Mouse (Mus musculus) cerebellum, adult 9-10 months (tissue): Measurements from ENCODE around the gene 1810024B03Rik.
A peak's percentile ranks its signal among the peaks of the same experiment; 100 is the strongest.

Source experiments
- DNase-seq: peaks from one replicate; pipeline ENCODE4 v3.0.0; 2022

1810024B03Rik gene

DNA sequence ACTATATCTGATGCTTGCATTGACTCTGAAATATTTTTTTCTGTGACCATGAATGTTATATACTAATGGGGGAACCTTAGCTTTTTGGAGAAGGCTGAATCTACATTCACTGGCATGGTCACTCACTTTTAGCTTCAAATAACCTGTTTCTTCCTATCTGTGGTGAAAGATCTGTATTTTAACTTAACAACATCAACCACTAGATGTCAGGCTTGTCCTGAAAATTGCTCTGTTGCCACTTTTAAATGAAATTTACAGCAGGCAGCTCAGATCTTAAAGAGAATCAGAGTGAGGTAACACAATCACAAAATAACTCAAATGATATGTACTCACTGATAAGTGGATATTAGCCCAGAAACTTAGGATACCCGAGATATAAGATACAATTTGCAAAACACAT is 41.8 kb downstream of the 1810024B03Rik start:
- DNase-seq: peak; percentile 68

DNA sequence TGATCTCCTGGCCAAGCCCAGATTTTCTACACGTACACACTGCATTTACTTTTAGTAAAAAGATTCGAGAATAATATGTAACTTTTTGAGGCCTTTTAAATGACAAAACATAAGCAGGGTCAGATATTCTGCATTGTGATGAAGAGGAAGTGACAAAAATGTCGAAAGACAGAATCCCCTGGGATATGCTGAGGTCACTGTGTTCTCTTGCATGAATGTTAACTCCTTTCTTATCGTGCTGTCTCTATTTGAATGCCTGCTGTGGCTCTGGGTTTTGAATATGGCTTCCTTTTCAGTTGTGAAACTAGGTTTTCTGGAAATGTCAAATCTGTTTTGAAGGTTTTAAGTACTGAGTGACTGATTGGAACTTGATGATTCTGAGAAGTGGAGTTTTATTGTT is 42.4 kb downstream of the 1810024B03Rik start:
- DNase-seq: no peak

DNA sequence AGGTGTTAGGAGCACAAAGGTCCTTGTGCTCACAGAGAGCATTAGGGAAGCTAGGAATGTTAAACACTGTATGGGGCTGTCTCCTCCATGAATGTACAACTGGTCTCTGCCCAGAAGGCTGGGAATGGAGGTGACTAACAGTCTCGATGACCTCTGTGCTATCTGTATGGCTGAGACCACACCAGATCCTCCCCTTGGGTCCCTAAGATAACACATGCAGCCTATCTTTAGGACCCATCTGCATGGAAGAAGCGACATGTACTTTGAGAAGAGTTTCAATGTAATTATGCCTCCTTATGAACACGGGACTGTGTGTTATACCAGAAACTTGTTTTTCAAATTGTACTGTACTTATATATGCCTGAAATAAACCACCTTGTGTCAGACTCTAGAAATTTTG is 62.4 kb downstream of the 1810024B03Rik start:
- DNase-seq: no peak

DNA sequence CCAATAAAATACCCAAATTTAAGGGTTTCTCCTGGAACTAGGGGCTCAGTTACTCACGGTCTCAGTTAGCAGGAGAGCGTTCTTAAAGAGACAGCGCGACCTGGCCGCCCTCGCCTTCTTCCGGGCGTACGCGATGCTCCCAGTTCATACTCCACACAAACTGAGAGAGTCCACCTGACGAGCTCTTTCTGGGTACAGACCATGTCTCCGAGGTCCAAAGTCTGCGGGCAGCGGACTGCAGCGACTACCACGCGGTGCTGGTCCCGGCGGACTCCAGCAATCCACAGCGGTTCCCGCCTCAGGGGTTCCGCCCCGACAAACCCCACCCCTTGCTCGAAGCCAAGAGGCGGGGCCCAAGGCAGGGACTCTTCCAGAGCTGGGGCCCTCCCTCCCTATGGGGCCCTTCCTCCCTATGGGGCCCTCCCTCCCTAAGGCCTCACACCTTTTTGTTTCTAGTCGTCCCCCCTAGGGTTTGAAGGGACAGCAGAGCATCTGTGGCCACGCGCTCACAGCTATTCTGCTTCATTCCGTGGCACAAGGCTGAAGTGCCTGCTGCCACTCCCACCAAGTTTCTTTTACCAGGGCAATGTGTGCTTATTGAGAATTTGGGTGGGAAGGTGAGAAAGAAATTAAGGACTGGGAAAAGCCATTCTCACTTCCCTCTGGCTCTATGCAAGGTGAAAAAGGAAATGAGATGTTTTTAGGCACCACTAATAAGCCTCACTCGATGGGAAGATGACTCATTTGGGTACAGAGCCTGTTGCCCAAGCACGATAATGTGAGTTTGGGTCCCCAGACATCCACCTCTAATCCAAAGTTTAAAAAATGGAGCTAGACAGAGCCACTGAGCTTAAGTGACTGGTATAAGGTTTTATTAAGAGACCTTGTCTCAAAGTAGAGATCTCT is 64.7 kb downstream of the 1810024B03Rik start, which contains the start of gene Itpripl1:
Itpripl1 (minus strand) TSS at position 285 of the 906 bp plus-strand sequence.
- no peak for DNase-seq

DNA sequence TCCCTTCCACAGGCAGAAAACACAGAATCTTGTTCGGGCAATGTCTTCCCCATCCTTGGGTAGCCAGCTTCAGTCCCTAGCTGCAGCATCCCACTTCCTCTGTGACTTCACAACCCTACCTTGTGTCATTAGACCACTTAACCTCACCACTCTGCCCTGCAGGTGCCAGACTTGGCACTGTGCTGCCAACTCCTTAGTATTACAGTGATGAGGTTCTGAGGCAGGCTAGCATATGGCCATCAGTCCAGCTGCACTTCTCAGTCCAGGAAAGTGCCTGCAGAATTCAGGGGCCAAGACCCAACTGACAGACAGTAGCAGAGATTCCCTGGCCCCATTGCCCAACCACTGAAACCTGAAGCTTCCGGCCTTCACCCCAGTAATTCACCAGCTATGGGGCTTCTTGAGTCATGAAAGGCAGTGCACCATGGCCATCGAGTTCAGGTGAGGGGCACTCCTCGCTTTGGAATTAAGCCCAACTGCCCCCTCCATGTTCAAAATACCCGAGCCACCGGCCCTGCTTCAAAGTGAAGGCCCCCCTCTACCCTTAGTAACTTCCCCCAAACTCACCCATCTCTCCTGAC is 65.4 kb downstream of the 1810024B03Rik start:
- DNase-seq: no peak

DNA sequence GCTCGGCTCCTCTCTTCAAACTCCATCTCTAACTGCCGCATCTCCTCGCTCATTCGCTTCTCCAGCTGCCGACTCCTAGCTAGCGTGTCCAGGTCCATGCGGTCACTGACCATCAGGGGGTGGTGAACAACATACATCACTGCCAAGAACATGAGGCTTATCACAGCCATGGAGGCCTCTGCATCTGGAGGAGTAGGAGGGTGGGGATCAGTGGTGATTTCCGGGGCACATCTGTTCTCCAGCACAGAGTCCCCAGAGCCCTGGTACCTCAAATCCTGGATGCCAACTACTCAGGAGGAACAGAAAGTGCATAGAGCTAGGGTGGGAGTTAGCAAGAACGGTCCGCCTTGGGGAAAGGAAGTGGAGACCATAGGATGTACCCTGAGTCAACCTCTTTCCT is 66.0 kb downstream of the 1810024B03Rik start:
- no peak for DNase-seq

DNA sequence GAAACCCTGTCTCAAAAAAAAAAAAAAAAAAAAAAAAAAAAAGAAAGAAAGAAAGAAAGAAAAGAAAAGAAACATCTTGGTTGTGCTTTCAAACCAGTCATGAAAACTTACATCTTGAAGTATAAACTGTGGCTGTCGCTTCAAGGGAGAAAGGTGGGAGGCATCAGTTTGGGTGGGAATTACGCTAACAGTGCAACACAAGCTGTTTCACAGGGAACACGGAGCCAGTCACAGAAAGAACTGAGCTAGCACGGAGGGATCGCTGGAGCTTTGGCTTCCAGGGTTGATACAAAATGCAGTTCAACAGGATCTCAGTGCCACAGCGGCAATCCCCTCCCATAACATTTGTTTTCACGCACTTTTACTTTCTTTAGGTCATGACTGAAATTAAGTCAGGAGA is 68.1 kb downstream of the 1810024B03Rik start:
- no peak for DNase-seq

DNA sequence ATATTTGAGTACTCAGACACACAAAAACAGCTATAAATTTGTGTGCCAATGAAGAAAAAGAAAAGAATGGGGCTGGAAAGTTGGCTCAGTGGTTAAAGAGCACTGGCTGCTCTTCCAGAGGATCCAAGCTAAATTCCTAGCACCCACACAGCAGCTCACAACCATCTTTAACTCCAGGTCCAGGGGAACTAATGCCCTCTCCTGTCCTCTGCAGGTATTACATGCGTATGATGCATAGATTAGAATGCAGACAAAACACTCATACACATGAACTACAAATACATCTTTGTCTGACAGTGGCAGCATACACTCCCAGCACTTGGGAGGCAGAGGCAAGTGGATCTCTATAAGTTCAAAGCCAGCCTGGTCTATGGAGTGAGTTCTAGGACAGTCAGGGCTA is 68.5 kb downstream of the 1810024B03Rik start:
- no peak for DNase-seq

DNA sequence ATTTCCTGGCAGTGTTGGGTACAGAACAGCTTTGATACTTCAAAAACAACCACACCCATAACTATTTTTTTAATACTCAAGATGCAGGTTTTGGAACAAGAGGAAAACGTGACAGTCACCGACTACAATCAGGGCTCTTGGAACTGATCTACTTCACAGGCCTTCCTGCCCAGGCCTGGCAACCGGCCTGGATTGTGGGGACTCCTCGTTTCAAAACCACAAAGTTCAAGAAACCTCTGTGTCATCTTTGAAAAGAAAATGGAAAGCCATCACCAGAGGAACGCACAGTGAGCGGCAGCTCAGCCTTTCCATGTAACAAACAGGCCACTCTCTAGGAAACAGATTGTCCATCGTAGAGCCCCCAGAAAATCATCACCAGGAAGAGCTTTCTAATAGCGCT is 69.0 kb downstream of the 1810024B03Rik start:
- no peak for DNase-seq

DNA sequence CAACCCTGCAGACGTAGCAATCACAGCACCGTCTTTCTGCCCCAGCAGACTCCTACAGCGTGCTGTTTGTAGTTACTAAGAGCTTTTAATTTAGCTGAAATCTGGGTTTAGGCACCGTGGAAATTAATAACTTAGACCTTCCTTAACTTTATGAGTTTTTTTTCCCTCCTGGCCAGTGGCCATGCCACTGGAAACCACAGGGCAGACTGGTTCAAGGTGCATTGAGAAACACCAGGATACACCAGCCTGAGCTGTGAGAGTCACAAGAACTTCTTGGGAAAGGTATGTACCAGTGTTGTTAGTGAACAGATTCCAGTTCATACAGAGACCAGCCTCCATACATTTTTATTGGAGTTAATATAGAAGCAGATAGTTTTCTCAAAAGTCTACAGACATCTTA is 69.6 kb downstream of the 1810024B03Rik start:
- no peak for DNase-seq

DNA sequence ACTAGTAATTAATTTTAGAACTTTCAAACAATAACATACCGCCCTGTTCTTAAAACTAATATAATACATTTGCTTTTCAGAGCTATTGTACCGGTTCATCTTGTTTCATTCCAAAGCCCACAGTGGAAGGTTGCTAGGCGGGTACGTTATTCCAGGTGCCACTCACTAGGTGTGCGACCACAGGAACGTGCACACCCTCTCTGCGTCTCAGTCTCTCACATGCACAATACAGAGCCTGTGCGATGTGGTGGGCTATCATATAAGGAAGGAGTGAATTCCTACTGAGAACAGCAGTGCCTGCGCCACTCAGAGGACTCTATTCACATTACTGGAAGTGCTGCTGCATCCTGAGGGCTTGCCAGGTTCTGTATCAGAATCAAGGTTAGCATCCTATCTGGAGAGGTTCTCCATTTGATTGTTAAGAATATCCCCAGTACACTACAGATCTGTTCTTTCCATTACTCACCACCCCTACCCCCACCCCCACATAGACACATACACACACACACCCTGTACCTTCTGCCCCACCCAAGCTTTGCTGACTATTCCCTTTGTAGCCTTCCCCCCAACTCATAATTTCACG is 70.2 kb downstream of the 1810024B03Rik start:
- no peak for DNase-seq

DNA sequence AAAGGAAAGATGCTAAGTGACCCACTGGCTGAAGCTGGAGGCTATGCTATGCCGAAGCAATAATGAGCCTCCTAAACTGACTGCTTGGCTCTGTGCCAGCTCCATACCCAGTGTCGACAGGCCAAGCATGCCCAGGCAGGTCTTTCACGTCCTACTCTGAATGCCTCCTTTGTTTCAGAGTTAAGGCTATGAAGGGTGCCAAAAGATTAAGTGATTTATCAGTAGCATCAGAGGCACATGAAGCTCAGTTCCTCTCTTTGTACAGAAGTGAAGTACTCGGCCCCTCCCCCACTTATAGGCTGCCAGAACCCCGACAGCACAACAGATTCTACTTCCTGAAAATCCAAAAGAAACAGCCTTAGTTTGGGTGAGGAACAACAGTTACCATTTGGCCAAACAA is 71.1 kb downstream of the 1810024B03Rik start:
- DNase-seq: no peak
